Mouse (Mus musculus) CH12.LX (cell line): ENCODE data around the gene Olfr1177-ps. TPM values are rescaled to one million over a fixed set of nuclear protein-coding genes. Genes with fewer than 3 reads are reported as not detected.

Source experiments
- DNase-seq: peaks from one replicate; pipeline ENCODE4 v3.0.0-alpha.2; 2013; ENCODE audit errors: extremely low read depth
- H3K27ac ChIP-seq: 2 replicates; pipeline ENCODE4 v1.5.1; 2012; ENCODE audit warnings: low read depth, mild to moderate bottlenecking, control low read depth, moderate library complexity; ENCODE audit not compliant: insufficient read depth
- H3K27me3 ChIP-seq: replicated peaks from 2 replicates; pipeline ENCODE3; 2012; ENCODE audit warnings: inconsistent platforms
- H3K36me3 ChIP-seq, 2 experiments: replicated peaks in 1 of 2; 2 replicates each; pipeline versions ENCODE3 to v1.6.1; 2012; ENCODE audit warnings: inconsistent platforms in 1 of 2, low read length in 1 of 2, mild to moderate bottlenecking in 1 of 2, mixed read lengths in 1 of 2, moderate library complexity in 1 of 2; ENCODE audit not compliant: control insufficient read depth in 1 of 2, insufficient read depth in 1 of 2
- H3K4me1 ChIP-seq, 2 experiments: 2 replicates each; pipeline ENCODE4 v1.6.1; 2012; ENCODE audit warnings: inconsistent platforms in 1 of 2, moderate library complexity in 1 of 2; ENCODE audit not compliant: insufficient read depth in 2 of 2, control insufficient read depth in 1 of 2
- H3K4me2 ChIP-seq: 2 replicates; pipeline ENCODE4 v1.6.1; 2012; ENCODE audit warnings: low read depth, mild to moderate bottlenecking, control low read depth; ENCODE audit not compliant: poor library complexity, insufficient read depth, severe bottlenecking
- H3K4me3 ChIP-seq, 3 experiments: fragments of 150-350 bp in 1 of 3; sonication (generic) in 1 of 3; replicated peaks in 1 of 3; 2 replicates each; pipeline versions ENCODE3 to v1.5.1; 2011 to 2012; ENCODE audit warnings: low read depth in 2 of 3, low read length in 2 of 3, mild to moderate bottlenecking in 2 of 3, moderate library complexity in 2 of 3, control low read depth in 1 of 3, improper control_type of control experiment in 1 of 3, inconsistent platforms in 1 of 3, mixed read lengths in 1 of 3; ENCODE audit not compliant: poor library complexity in 1 of 3
- H3K79me2 ChIP-seq: replicated peaks from 2 replicates; pipeline ENCODE4 v1.6.1; 2012; ENCODE audit warnings: mild to moderate bottlenecking, moderate library complexity; ENCODE audit not compliant: control insufficient read depth, poor library complexity, insufficient read depth, severe bottlenecking; ENCODE audit errors: extremely low read depth
- H3K9ac ChIP-seq: 2 replicates; pipeline ENCODE4 v1.6.1; 2012; ENCODE audit warnings: low read depth, mild to moderate bottlenecking, control low read depth, moderate library complexity; ENCODE audit not compliant: insufficient read depth
- H3K9me3 ChIP-seq: replicated peaks from 2 replicates; pipeline ENCODE3; 2012; ENCODE audit warnings: low read length, inconsistent platforms, mixed read lengths
- CHD1 ChIP-seq: IDR thresholded peaks from 2 replicates; pipeline ENCODE4 v1.6.1; 2012; ENCODE audit warnings: low read depth, low read length, improper control_type of control experiment, inconsistent platforms
- CTCF ChIP-seq, 2 experiments: IDR thresholded peaks in 1 of 2; conservative IDR thresholded peaks in 1 of 2; 2 replicates each; pipeline ENCODE4 v1.5.1; 2011 to 2012; ENCODE audit warnings: low read depth in 2 of 2, low read length in 2 of 2, improper control_type of control experiment in 1 of 2, inconsistent platforms in 1 of 2, mild to moderate bottlenecking in 1 of 2, moderate library complexity in 1 of 2
- E2F4 ChIP-seq: IDR thresholded peaks from 2 replicates; pipeline ENCODE4 v1.6.1; 2011; ENCODE audit warnings: low read depth, low read length, improper control_type of control experiment; ENCODE audit not compliant: insufficient replicate concordance
- HCFC1 ChIP-seq: IDR thresholded peaks from 2 replicates; pipeline ENCODE4 v1.6.1; 2012; ENCODE audit warnings: low read depth, mild to moderate bottlenecking, inconsistent platforms, low read length, improper control_type of control experiment
- KAT2A ChIP-seq: IDR thresholded peaks from 2 replicates; pipeline ENCODE4 v1.6.1; 2012; ENCODE audit warnings: low read length, improper control_type of control experiment, inconsistent platforms; ENCODE audit not compliant: insufficient replicate concordance
- MAFK ChIP-seq: IDR thresholded peaks from 2 replicates; pipeline ENCODE4 v1.6.1; 2011; ENCODE audit warnings: low read length, improper control_type of control experiment; ENCODE audit not compliant: insufficient replicate concordance
- MAX ChIP-seq: IDR thresholded peaks from 2 replicates; pipeline ENCODE4 v1.6.1; 2011; ENCODE audit warnings: low read length, improper control_type of control experiment
- MEF2A ChIP-seq: IDR thresholded peaks from 2 replicates; pipeline ENCODE4 v1.6.1; 2014; ENCODE audit warnings: low read depth, mild to moderate bottlenecking, inconsistent platforms, low read length, improper control_type of control experiment, borderline replicate concordance
- MXI1 ChIP-seq: IDR thresholded peaks from 2 replicates; pipeline ENCODE4 v1.6.1; 2011; ENCODE audit warnings: mild to moderate bottlenecking, low read depth, low read length, improper control_type of control experiment
- MYC ChIP-seq: IDR thresholded peaks from 2 replicates; pipeline ENCODE4 v1.6.1; 2011; ENCODE audit warnings: low read depth, mild to moderate bottlenecking, improper control_type of control experiment, low read length
- NELFE ChIP-seq: IDR thresholded peaks from 2 replicates; pipeline ENCODE4 v1.6.1; 2011; ENCODE audit warnings: low read depth, low read length, improper control_type of control experiment
- NRF1 ChIP-seq: IDR thresholded peaks from 2 replicates; pipeline ENCODE4 v1.6.1; 2014; ENCODE audit warnings: low read depth, mild to moderate bottlenecking, inconsistent platforms, low read length, improper control_type of control experiment, moderate library complexity
- POLR2AphosphoS2 ChIP-seq: IDR thresholded peaks from 2 replicates; pipeline ENCODE4 v1.6.1; 2011; ENCODE audit warnings: low read depth, low read length, improper control_type of control experiment
- SIN3A ChIP-seq: IDR thresholded peaks from 2 replicates; pipeline ENCODE4 v1.6.1; 2012; ENCODE audit warnings: low read length, improper control_type of control experiment, inconsistent platforms
- SMC3 ChIP-seq: IDR thresholded peaks from 2 replicates; pipeline ENCODE4 v1.6.1; 2011; ENCODE audit warnings: low read depth, low read length, improper control_type of control experiment
- TCF12 ChIP-seq: IDR thresholded peaks from 2 replicates; pipeline ENCODE4 v1.6.1; 2014; ENCODE audit warnings: low read depth, mild to moderate bottlenecking, inconsistent platforms, low read length, improper control_type of control experiment
- USF2 ChIP-seq: conservative IDR thresholded peaks from 2 replicates; pipeline ENCODE4 v1.6.1; 2011; ENCODE audit warnings: low read depth, low read length, improper control_type of control experiment
- ZC3H11A ChIP-seq: IDR thresholded peaks from 2 replicates; pipeline ENCODE4 v1.6.1; 2012; ENCODE audit warnings: low read depth, mild to moderate bottlenecking, inconsistent platforms, low read length, improper control_type of control experiment
- ZKSCAN1 ChIP-seq: IDR thresholded peaks from 2 replicates; pipeline ENCODE4 v1.6.1; 2012; ENCODE audit warnings: low read depth, inconsistent platforms, low read length, improper control_type of control experiment, borderline replicate concordance
- ZMIZ1 ChIP-seq: IDR thresholded peaks from 2 replicates; pipeline ENCODE4 v1.6.1; 2012; ENCODE audit warnings: low read depth, mild to moderate bottlenecking, inconsistent platforms, low read length, improper control_type of control experiment
- dilution Hi-C: fragments of 300-500 bp; cut with MboI; formaldehyde crosslinking; loops from 2 replicates; pipeline ENCODE4 v1.14.3; 2020; ENCODE audit warnings: low sequenced_read_pairs; ENCODE audit not compliant: extremely low pct_unique_long_range_greater_than_20kb, extremely low pct_ligation_motif_present
- in situ Hi-C: fragments of 300-500 bp; cut with MboI; formaldehyde crosslinking; loops from 3 replicates; pipeline ENCODE4 v1.14.3; 2019; ENCODE audit warnings: low sequenced_read_pairs, low pct_ligation_motif_present, low pct_unique_long_range_greater_than_20kb, mixed read lengths
- polyA plus RNA-seq: library from polyadenylated mRNA; unstranded; fragments of >175 nt; gene quantifications from 2 replicates; pipeline ENCODE4 v1.2.1, GENCODE M21; 2012; ENCODE audit warnings: low read depth; ENCODE audit not compliant: insufficient read length
- total RNA-seq, 2 experiments: library from RNA; depleted of rRNA; stranded (reverse); fragments of 300-350 nt in 1 of 2; fragments of >200 nt in 1 of 2; gene quantifications; 2 replicates each; pipeline ENCODE4 v1.2.3; 2012 to 2014

The Olfr1177-ps gene
- total RNA-seq (2012; rRNA removed): not detected in 2 replicates
- total RNA-seq (2014; rRNA removed): not detected in 2 replicates
- not detected in 2 replicates for polyA plus RNA-seq

DNA sequence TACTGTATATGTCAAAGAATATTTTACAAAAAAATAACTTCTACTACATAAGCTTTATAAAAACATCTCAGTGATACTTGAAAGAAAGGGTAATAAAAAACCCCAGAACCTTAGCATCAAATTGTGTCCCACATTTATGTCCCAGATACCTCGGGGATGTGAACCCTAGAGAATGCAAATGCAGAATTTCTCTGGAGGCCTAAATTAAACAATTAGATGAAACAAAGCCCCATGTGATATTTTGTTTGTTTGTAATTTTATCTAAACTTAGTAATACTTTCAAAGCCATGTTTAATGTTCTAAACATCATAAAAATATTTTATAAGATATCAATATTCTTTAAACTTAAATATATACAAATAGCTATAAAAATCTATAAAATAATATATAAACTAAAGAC is at the start of gene Olfr1177-ps:
TSS of gene Olfr1177-ps (minus strand) at position 101 of the 400 bp plus-strand sequence.
- Histone ChIP-seq H3K9me3 (peaks cover 11% of the 10 kb centered on the region), H3K36me3 (no peaks in the 10 kb centered on the region), H3K4me1 (no peaks in the 10 kb centered on the region), H3K9ac (no peak within 1 kb of the TSS), H3K4me2 (no peak within 1 kb of the TSS), H3K4me3 (no peak within 1 kb of the TSS), H3K27ac (no peak within 1 kb of the TSS), H3K79me2 (no peaks in the 10 kb centered on the region), H3K27me3 (no peaks in the 10 kb centered on the region)
- dilution Hi-C loops (no loop called here), in situ Hi-C loops (no loop called here)
- TF ChIP-seq POLR2AphosphoS2: no peak
- no peak for TF ChIP-seq NRF1
- no peak for TF ChIP-seq HCFC1
- TF ChIP-seq ZMIZ1: no peak
- no peak for TF ChIP-seq CTCF (conservative IDR thresholded peaks at IDR 0.05 in 1 of 2, IDR thresholded peaks at IDR 0.05 in 1 of 2; ENCODE audit: low read depth in 2 of 2, low read length in 2 of 2)
- no peak for TF ChIP-seq ZC3H11A
- TF ChIP-seq E2F4: no peak
- no peak for TF ChIP-seq MYC
- no peak for TF ChIP-seq MAX
- no peak for TF ChIP-seq MXI1
- TF ChIP-seq SMC3: no peak
- TF ChIP-seq MEF2A: no peak
- DNase-seq: no peak

DNA sequence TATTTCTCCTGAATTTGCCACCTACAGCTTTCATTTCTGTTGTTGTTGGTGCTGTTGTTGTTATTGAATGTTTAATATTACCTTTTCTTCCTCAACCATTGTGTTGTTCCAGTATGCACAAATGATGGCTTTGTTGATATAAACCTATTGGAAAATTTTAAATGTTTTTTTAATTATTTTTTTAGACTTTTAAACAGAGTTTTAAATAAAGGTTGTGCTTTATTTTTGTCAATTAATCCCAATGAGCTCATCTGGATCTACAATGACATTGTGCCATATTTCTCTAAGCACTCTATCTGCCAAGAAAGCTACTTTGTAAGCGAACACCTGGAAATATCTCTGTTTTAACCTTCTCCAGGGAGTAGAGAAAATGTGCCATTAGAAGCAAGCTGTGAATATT is 40.5 kb upstream of the Olfr1177-ps start, which contains the start of gene Olfr1178:
TSS of gene Olfr1178 (plus strand) at position 301 of the 400 bp plus-strand sequence.
- Histone ChIP-seq H3K27ac (no peak within 1 kb of the TSS), H3K4me2 (no peak within 1 kb of the TSS), H3K27me3 (no peaks in the 10 kb centered on the region), H3K9ac (no peak within 1 kb of the TSS), H3K4me1 (no peaks in the 10 kb centered on the region), H3K4me3 (no peak within 1 kb of the TSS), H3K79me2 (no peaks in the 10 kb centered on the region), H3K9me3 (peaks cover 6% of the 10 kb centered on the region), H3K36me3 (no peaks in the 10 kb centered on the region)
- TF ChIP-seq TCF12: no peak
- TF ChIP-seq MYC: no peak
- no peak for TF ChIP-seq USF2
- TF ChIP-seq KAT2A: no peak
- no peak for TF ChIP-seq SIN3A
- TF ChIP-seq MAFK: no peak
- TF ChIP-seq NELFE: no peak
- no peak for TF ChIP-seq ZKSCAN1
- TF ChIP-seq CHD1: no peak
- no peak for TF ChIP-seq POLR2AphosphoS2
- no peak for DNase-seq
- dilution Hi-C loops: no loop called here
- in situ Hi-C loops: no loop called here
